Mouse (Mus musculus) thymus, adult 2 months (tissue): ENCODE measurements around the gene Yif1b.

Experiments used
- CTCF ChIP-seq: fragments of 200-500 bp; IDR thresholded peaks from 2 replicates; pipeline ENCODE4 v1.5.1; 2012; ENCODE audit warnings: mild to moderate bottlenecking, control low read depth, low read length, moderate library complexity, borderline replicate concordance; ENCODE audit not compliant: control insufficient read depth, poor library complexity, insufficient read depth; ENCODE audit errors: extremely low read depth
- POLR2A ChIP-seq: fragments of 200-500 bp; IDR thresholded peaks from 2 replicates; pipeline ENCODE4 v1.6.1; 2012; ENCODE audit warnings: mild to moderate bottlenecking, low read length, control low read depth, moderate library complexity; ENCODE audit not compliant: control insufficient read depth, poor library complexity, insufficient read depth; ENCODE audit errors: extremely low read depth

DNA sequence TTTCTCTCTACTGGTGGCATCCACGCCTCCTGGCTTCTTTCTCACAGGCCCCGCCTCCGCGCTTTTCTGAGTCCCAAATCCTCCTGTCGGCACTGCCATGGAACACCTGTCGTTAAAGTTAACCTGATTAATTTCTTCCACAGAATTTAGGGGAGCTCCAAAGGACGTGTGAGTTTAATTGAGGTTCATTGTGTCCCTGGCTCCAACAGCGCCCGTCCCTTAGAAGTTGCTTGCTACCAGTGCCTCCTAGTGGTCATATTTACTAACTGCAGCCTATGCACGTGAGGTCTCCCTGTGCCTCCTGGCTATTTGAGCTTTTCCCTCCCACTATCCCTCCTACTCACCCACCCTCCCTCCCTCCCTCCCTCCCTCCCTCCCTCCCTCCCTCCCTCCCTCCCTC is 58.9 kb downstream of the Yif1b start:
- TF ChIP-seq CTCF (no peak), POLR2A (no peak)
